Mouse (Mus musculus): ENCODE data around the gene Cabp7.
"Not testable (repeated sequence)": the region's sequence is repeated elsewhere in the genome, so short reads cannot be mapped to it uniquely, and the experiment has no call there.

The Cabp7 gene

DNA sequence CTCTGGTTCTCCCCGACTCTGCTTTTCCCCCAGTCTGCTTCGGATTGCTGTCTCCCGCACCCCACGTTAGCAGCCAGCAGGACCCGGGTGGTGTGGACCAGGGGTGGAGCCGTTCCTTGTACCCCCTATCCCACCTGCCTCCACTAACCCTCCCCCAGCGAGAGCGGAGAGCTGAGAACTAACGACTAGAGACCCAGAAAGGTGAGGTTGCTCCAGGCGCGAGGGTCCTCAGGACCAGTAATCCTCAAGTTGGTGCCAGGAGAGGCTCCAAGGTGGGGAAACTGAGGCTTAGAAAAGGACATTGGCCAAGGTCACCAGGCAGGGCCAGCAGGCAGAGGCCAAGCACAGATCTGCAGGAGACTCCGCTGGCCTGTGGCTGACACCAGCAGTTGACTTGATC is 707 bp upstream of the Cabp7 start:
- no peak for DNase-seq (ENCODE audit: low spot score in 2 of 2)

DNA sequence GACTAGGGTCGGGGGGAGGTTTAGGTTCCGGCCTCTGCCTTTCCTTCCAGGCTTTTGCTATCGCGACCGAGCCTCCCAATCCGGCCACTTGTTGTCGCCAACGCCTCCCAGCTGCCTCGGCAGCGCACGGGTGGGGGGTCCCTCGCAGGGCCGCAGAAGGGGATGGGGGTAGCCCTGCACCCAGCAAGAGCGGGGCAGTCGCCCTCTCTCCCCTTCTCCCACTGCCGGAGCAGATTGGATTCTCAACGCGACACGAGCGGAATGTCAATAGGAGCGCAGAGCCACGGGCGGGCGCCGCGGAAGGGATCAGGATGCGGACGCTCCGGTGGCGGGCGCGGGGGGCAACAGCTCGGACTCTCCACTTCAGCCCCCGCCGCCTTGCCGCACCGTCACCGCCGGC is 609 bp downstream of the Cabp7 start:
- DNase-seq (ENCODE audit: low spot score in 2 of 2): no peak

GRCm38 (mm10) chr11:4744691-4745090 is 1.9 kb downstream of the Cabp7 start:
- DNase-seq (ENCODE audit: low spot score in 2 of 2): no peak

GRCm38 (mm10) chr11:4740785-4741184 is 5.8 kb downstream of the Cabp7 start:
- DNase-seq (ENCODE audit: low spot score in 2 of 2): no peak

DNA sequence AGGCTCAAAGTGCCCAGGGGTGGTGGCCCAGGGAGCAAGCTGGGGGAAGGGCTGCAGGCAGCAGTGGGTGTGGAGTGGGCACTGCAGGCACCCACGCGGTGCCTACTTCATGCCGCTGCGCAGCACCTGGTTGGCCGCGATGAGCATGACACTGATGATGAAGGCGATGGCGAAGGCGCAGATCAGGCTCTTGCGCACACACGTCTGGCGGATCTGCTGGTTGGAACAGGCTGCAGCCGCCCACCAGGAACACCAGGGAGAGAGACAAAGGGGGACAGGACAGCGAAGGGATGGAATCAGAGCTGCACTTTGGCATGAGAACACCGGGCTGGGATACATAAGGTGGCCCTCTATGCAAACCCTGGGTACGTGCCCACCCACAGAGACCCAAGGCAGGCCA is 7.9 kb downstream of the Cabp7 start:
- no peak for DNase-seq (ENCODE audit: low spot score in 2 of 2)

GRCm38 (mm10) chr11:4737682-4738081 is 8.9 kb downstream of the Cabp7 start:
- peak in 1 of 2 experiments; percentile 54 for DNase-seq (ENCODE audit: low spot score in 2 of 2)

DNA sequence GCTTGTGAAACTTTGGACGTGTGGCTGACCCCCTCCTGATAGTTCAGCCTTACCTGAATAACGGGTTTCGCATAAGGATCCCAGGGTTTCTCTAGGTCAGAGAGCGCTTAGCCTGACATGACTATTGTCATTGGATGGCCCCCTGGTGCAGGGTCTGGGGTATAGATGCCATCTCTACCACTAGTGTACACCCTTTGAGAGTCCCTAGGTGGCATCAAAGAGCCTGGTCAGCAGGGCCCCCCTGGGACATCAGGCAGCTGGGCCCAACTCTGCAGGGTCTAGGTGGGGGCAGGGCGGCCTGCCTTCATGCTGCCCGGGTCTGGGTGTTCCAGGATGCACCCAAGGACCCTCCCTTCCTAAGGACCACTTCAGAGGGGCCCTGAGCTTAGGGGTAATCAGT is 10.2 kb downstream of the Cabp7 start:
- no peak for DNase-seq (ENCODE audit: low spot score in 2 of 2)

DNA sequence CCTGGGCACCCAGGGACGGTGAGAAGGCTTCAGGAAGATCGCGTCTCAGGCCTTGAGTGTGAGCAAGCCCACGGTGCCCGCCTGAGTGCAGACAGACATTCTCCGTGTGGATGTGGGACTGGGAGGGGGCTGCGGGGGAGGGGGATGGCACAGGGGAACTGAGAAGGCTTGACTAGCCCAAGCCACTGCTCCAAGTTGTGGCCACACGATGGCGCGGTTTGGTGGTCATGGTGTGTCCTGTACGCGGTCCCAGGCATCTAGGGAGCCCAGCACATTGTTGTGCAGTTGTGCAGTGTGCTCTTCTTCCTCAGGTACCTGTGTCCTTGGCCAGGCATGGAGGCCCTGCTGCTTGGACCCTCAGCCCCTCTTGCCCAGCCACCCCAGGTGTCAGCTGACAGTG is 12.4 kb downstream of the Cabp7 start:
- DNase-seq (ENCODE audit: low spot score in 2 of 2): no peak

DNA sequence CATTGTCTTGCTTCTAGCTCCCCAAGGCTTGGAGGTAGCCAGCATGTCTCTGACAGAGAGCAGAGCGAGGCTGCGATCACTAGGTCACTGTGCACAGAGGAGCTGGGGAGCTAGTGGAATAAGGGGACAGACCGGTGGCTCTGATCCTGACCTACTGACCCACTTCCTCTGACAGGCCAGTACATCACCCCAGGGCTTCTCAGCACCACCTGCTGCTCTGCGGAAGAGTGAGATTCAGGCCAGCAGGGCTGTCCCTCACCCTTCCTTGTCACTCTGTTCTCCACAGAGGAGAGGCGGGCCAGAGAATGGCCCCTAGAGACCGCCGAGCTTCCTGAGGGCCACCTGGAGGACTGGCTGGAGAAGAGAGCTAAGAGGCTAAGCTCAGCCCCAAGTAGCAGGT is 14.8 kb downstream of the Cabp7 start:
- DNase-seq (ENCODE audit: low spot score in 2 of 2): no peak

DNA sequence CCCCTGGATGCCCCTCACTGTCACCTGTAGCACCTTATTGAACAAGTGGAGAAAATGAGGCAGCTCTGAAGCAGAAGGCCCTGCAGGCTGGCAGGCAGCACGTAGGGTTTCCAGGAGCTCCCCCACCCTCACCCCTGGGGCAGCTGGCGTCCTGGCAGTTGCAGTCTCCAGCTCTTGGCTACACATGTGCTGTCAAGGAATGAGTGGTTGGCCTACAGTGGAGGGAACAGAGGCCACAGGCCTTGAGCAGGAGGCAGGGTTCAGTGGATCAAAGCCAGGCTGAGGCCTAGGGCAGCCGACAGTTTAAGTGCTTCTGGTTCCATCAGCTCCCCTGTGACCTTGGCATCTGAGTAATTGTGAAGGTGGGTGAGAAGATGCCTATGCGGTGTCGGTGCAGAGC is 15.7 kb downstream of the Cabp7 start:
- no peak for DNase-seq (ENCODE audit: low spot score in 2 of 2)

GRCm38 (mm10) chr11:4730096-4730495 is 16.5 kb downstream of the Cabp7 start:
- no peak for DNase-seq (ENCODE audit: low spot score in 2 of 2)

DNA sequence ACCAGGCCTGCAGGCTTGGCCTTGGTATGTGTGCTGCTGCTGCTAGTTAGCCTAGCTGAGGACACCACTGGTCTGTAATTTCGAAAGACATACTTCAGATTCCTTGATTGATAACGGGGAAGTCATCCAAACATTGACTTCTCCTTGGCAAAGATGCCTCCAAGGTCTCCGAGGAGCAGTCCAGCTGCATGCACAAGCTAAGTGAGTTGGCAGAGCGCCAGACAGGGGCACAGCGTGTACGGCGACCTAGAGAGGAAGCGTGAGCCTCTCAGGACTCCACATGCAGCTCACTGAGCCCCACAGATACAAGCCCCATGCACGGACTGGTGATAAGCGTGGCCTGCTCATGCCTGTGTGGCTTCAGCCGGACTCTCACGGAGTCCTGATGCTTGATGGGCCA is 17.0 kb downstream of the Cabp7 start:
- DNase-seq (ENCODE audit: low spot score in 2 of 2): peak in 1 of 2 experiments; percentile 57

GRCm38 (mm10) chr11:4721728-4722127 is 24.9 kb downstream of the Cabp7 start:
- no peak for DNase-seq (ENCODE audit: low spot score in 2 of 2)

GRCm38 (mm10) chr11:4720900-4721580 is 25.5 kb downstream of the Cabp7 start:
- peak in 1 of 2 experiments; percentile 37 for DNase-seq (ENCODE audit: low spot score in 2 of 2)

DNA sequence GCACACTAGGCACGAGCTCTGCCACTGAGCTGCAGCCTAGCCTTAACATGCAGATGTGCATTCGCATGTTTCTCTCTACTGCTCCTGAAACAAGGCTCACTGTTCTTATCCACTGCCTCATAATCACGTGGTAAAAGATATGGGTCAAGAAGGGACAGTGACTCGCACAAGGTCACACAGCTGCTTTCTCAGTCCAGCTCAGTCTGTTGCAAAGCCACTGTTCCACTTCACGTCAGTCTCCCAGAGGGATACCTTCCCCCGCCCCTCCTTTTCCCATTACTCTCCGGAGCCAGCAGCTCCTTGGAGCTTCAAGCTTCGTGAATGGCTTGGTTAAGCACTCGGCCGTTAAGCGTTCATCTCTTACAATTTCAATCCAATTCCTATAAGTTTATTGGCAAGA is 26.2 kb downstream of the Cabp7 start:
- DNase-seq (ENCODE audit: low spot score in 2 of 2): no peak

DNA sequence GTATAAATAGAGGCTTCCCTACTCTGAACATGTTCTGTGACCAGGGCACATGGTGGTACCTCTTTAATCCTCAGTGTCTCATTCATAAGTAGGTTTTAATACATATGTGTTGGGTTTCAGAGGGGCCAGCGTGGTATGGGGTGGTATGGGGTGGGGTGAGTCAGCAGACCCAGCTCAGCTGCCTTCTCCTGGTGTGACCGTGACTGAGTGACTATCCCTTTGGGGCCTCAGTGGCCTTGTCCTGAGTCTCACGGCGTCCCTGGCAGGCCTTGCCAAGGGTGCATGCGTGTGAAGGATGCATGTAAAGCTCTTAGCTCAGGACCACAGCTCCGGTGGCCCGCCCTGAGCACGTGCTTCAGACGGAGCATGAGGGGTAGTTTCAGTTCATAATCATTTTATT is 26.6 kb downstream of the Cabp7 start:
- DNase-seq (ENCODE audit: low spot score in 2 of 2): no peak

GRCm38 (mm10) chr11:4718548-4718947 is 28.0 kb downstream of the Cabp7 start:
- no peak for DNase-seq (ENCODE audit: low spot score in 2 of 2)

DNA sequence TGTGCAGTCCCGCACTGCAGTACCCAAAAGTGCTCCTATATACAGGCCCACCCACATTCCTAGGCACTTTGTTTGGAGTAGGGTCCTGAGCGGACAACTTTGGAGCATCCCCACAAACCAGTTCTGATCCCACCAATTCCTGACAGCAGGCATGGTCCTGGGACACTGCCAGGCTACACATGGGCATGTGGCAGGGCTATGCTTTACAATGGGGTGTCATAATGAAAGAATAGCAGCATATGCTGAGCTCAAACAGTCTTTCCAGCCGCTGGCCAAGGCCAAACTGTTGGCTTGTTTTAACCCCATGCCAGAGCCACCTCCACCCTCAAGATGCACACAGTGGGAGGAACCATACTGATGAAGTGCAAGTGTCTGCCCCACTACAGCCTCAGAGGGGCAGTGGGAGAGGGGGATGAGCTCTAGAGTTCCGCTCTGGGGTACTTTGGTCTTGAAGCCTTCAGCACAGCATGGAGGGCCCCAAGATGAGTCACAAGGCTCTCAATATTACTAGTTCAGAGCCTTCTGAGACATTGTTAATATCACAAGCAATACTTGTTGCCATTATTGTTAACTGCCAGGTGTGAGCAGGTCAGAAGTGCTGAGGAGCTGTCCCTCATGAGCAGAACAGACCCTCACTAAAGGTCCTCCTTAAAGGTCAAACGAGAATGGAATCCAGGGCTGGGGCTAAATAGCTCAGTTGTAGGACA is 29.9 kb downstream of the Cabp7 start:
- no peak for DNase-seq (ENCODE audit: low spot score in 2 of 2)

- no peak for DNase-seq (ENCODE audit: low spot score in 2 of 2)
These were observed 31.0 kb downstream of the Cabp7 start for GRCm38 (mm10) chr11:4715596-4715995.

DNA sequence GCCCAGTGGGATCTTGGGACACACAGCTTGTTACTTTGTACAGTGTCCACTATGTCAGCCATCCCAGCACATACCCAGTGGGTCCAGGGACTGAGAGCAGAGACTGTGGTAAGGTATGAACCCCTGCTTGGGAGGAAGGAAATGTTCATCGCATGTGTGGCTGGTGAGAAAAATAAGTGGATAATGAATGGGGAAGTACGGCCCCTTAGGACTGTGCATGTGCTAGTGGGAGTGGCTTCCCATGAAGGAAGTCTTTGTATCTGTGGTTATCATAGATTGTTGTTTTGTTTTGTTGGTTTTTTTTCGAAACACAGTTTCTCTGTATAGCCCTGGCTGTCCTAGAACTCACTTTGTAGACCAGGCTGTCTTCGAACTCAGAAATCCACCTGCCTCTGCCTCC is 31.9 kb downstream of the Cabp7 start:
- DNase-seq (ENCODE audit: low spot score in 2 of 2): no peak

- no peak for DNase-seq (ENCODE audit: low spot score in 2 of 2)
These were observed 33.8 kb downstream of the Cabp7 start for GRCm38 (mm10) chr11:4712822-4713221.

DNA sequence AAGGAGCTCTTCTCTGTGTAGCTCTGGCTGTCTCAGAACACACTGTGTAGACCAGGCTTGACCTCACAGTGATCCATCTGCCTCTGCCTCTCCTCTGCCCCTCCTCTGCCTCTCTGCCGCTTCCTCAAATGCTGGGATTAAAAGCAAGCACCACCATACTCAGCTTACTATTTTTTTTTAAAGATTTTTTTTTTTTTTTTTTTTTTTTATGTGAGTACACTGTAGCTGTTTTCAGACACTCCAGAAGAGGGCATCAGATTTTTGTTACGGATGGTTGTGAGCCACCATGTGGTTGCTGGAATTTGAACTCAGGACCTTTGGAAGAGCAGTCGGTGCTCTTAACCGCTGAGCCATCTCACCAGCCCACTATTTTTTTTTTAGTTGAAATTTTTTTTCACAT is 36.4 kb downstream of the Cabp7 start:
- DNase-seq (ENCODE audit: low spot score in 2 of 2): not testable (repeated sequence)

DNA sequence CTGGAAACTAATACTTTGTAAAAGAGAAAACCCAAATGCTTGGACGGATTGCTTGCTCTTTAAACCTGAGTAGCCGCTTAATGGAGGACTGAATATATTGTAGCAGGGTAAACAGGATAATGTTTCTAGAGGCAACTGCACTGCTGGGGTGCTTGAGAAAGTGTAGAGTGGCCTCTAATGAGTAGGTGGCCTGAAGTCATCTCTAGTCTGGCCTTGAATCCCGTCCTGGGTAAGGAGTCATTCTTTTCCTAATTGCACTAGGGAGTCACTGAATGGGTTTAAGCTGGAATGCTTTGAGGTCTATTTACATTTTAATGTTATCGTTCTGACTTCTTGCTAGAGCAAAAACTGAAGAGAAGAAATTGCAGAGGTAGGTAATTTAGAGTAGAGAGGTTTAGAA is 41.4 kb downstream of the Cabp7 start:
- no peak for DNase-seq (ENCODE audit: low spot score in 2 of 2)

All from right cerebral cortex, postnatal 10 days (tissue).